Mouse (Mus musculus): Measurements from ENCODE around the gene Qsox1. TPM values are rescaled to one million over a fixed set of nuclear protein-coding genes. Genes with fewer than 3 reads are reported as not detected.

Gene Qsox1
- polyA plus RNA-seq, 1 experiment, result 70.3 TPM

DNA sequence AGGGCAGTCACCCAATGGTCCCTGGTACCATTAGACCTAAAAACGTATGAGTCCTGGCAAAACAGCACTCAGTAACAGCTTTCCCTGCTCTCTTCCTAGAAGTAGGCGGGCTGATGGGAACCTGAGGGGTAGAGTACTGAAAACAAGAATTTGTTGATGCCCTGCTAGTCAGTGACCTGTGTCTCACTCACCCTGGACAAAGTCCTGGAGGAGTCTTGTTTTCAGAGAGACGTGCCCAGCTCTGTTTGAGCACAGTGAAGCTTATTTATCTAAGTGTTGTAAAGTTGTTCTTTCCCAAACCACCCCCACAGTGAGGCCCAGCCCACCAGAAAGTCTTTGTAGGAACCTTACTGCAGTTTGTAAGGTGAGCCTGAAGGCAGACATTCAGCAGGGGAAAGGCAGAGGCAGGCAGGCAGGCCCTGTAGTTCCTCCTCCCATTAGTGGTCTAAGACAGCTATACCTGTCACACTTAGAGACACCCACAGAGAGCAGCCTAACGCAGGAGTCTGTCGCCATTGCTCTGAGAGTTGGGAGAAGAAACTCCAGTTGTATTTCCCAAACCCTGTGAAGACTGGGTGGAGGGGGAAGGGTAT, 14.2 kb upstream of the Qsox1 start:
- Histone ChIP-seq H3K4me3 (ENCODE audit: insufficient read depth, poor library complexity, severe bottlenecking) (no peak overlapping the region), H3K27me3 (ENCODE audit: control insufficient read depth, insufficient read depth, insufficient read length) (no peaks in the 10 kb centered on the region), H3K79me3 (ENCODE audit: low read depth) (no peaks in the 10 kb centered on the region), H3K79me2 (ENCODE audit: control insufficient read depth, insufficient read depth) (no peaks in the 10 kb centered on the region), H3ac (ENCODE audit: control insufficient read depth, insufficient read length, low read depth) (no peak overlapping the region), H3K36me3 (ENCODE audit: control insufficient read depth, insufficient read depth) (no peaks in the 10 kb centered on the region)
- TF ChIP-seq USF1 (IDR thresholded peaks at IDR 0.05; ENCODE audit: low read depth) (no peak), CTCF (IDR thresholded peaks at IDR 0.05; ENCODE audit: control insufficient read depth, insufficient read depth, insufficient read length) (no peak), MAX (IDR thresholded peaks at IDR 0.05) (no peak), MYOG (IDR thresholded peaks at IDR 0.05; ENCODE audit: control insufficient read depth, extremely low read depth, insufficient read length) (no peak), CEBPB (IDR thresholded peaks at IDR 0.05; ENCODE audit: low read depth) (no peak), MYOD1 (IDR thresholded peaks at IDR 0.05; ENCODE audit: control insufficient read depth, insufficient read length, low read depth) (no peak), FOSL1 (IDR thresholded peaks at IDR 0.05; ENCODE audit: insufficient read depth, low read length, poor library complexity, severe bottlenecking) (no peak)

DNA sequence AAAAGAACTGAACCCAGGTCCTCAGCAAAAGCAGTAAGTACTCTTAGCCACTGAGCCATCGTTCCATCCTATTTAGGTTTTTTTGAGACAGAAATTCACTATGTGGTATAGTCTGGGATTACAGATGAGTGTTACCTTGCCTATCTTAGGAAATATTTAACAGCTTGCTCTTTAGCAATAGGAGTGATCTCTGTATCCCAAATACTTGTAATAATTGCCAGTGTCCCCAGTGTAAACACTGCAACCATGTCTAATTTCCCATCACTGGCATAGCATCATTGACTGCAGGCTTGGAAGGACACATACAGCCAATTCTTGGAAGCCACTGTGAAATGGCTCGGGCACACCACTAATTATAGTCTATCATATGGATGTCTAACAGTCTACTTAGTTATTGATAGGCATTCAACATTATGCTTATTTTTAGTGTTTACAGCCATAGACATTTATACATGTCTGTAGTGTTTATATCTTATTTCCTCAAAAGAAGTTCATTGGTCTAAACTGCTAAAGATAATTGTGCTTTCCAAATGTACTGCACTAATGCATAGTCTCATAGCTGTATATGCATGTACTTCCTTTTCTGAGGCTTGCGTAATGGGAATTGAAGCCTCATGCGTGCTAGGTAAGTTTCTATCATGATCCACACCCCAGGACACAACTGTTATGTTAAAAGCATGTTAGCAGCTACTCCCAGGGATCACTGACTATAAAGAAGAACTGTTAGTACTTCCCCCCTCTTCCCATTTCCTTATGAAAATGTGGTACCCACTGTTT, 13.4 kb upstream of the Qsox1 start:
- Histone ChIP-seq H3K79me2 (ENCODE audit: control insufficient read depth, insufficient read depth) (no peaks in the 10 kb centered on the region), H3K79me3 (ENCODE audit: low read depth) (no peaks in the 10 kb centered on the region), H3ac (ENCODE audit: control insufficient read depth, insufficient read length, low read depth) (no peak overlapping the region), H3K36me3 (ENCODE audit: control insufficient read depth, insufficient read depth) (no peaks in the 10 kb centered on the region), H3K4me3 (ENCODE audit: insufficient read depth, poor library complexity, severe bottlenecking) (no peak overlapping the region), H3K27me3 (ENCODE audit: control insufficient read depth, insufficient read depth, insufficient read length) (no peaks in the 10 kb centered on the region)
- no peak for TF ChIP-seq CTCF (IDR thresholded peaks at IDR 0.05; ENCODE audit: control insufficient read depth, insufficient read depth, insufficient read length)
- TF ChIP-seq MYOD1 (IDR thresholded peaks at IDR 0.05; ENCODE audit: control insufficient read depth, insufficient read length, low read depth), result no peak

DNA sequence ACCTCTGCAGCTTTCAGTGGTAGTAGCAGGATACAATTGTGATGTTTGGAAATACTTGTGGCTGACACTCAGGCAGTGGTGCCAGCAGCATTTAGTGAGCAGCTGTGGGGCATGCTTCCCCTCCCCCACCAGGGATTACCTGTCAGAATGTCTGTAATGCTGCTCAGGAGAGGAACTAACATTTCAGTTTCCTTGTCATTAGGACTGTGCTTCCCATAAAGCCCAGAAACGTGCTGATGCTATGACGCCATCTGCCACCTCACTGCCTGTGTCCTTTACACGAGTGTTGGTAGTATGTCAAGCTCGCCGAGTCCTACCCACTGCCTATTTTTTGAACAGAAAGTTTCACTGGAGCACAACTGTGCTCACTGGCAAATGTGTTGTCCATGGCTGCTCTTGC, 8.0 kb upstream of the Qsox1 start:
- TF ChIP-seq FOSL1 (IDR thresholded peaks at IDR 0.05; ENCODE audit: insufficient read depth, low read length, poor library complexity, severe bottlenecking) (no peak), MAX (IDR thresholded peaks at IDR 0.05) (no peak), CTCF (IDR thresholded peaks at IDR 0.05; ENCODE audit: control insufficient read depth, insufficient read depth, insufficient read length) (no peak), MYOG (IDR thresholded peaks at IDR 0.05; ENCODE audit: control insufficient read depth, extremely low read depth, insufficient read length) (no peak), CEBPB (IDR thresholded peaks at IDR 0.05; ENCODE audit: low read depth) (no peak), MYOD1 (IDR thresholded peaks at IDR 0.05; ENCODE audit: control insufficient read depth, insufficient read length, low read depth) (no peak), USF1 (IDR thresholded peaks at IDR 0.05; ENCODE audit: low read depth) (no peak)
- no peaks in the 10 kb centered on the region for H3K79me3 ChIP-seq (ENCODE audit: low read depth)
- no peaks in the 10 kb centered on the region for H3K27me3 ChIP-seq (ENCODE audit: control insufficient read depth, insufficient read depth, insufficient read length)
- no peaks in the 10 kb centered on the region for H3K36me3 ChIP-seq (ENCODE audit: control insufficient read depth, insufficient read depth)
- no peaks in the 10 kb centered on the region for H3K79me2 ChIP-seq (ENCODE audit: control insufficient read depth, insufficient read depth)
- no peak overlapping the region for H3ac ChIP-seq (ENCODE audit: control insufficient read depth, insufficient read length, low read depth)
- no peak overlapping the region for H3K4me3 ChIP-seq (ENCODE audit: insufficient read depth, poor library complexity, severe bottlenecking)

DNA sequence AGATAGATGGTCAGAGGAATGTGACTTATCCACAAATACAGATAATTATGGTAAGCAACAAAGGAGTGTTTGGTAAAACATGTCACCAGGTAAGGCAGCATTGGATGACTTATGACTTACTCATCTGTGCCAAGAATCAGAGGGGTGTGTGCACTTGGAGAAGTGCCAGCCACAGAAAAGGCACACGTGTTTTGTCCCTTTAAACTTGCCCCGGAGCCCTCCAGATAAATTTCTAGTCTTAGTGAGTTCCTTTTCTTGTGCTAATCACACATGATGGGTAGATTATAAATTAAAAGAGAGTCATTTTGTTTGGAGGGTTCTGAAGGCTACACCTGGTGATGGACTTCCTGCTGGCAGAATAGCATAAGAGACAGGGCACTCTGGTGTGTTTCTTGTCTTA, 3.5 kb upstream of the Qsox1 start:
- no peak overlapping the region for H3K4me3 ChIP-seq (ENCODE audit: insufficient read depth, poor library complexity, severe bottlenecking)
- TF ChIP-seq CEBPB (IDR thresholded peaks at IDR 0.05; ENCODE audit: low read depth), result no peak
- TF ChIP-seq MYOD1 (IDR thresholded peaks at IDR 0.05; ENCODE audit: control insufficient read depth, insufficient read length, low read depth), result no peak
- TF ChIP-seq CTCF (IDR thresholded peaks at IDR 0.05; ENCODE audit: control insufficient read depth, insufficient read depth, insufficient read length), result no peak
- TF ChIP-seq USF1 (IDR thresholded peaks at IDR 0.05; ENCODE audit: low read depth), result no peak
- no peak for TF ChIP-seq FOSL1 (IDR thresholded peaks at IDR 0.05; ENCODE audit: insufficient read depth, low read length, poor library complexity, severe bottlenecking)
- no peak for TF ChIP-seq MAX (IDR thresholded peaks at IDR 0.05)
- H3K79me3 ChIP-seq (ENCODE audit: low read depth), result peaks cover 4% of the 10 kb centered on the region
- peaks cover 11% of the 10 kb centered on the region for H3K79me2 ChIP-seq (ENCODE audit: control insufficient read depth, insufficient read depth)
- no peaks in the 10 kb centered on the region for H3K27me3 ChIP-seq (ENCODE audit: control insufficient read depth, insufficient read depth, insufficient read length)
- H3ac ChIP-seq (ENCODE audit: control insufficient read depth, insufficient read length, low read depth), result no peak overlapping the region
- no peaks in the 10 kb centered on the region for H3K36me3 ChIP-seq (ENCODE audit: control insufficient read depth, insufficient read depth)

- Histone ChIP-seq H3K27me3 (ENCODE audit: control insufficient read depth, insufficient read depth, insufficient read length) (no peaks in the 10 kb centered on the region), H3K4me3 (ENCODE audit: insufficient read depth, poor library complexity, severe bottlenecking) (peak overlapping the region; percentile 71), H3K79me3 (ENCODE audit: low read depth) (peaks cover 7% of the 10 kb centered on the region), H3ac (ENCODE audit: control insufficient read depth, insufficient read length, low read depth) (peak overlapping the region; percentile 90), H3K79me2 (ENCODE audit: control insufficient read depth, insufficient read depth) (peaks cover 34% of the 10 kb centered on the region), H3K36me3 (ENCODE audit: control insufficient read depth, insufficient read depth) (no peaks in the 10 kb centered on the region)
- TF ChIP-seq CEBPB (IDR thresholded peaks at IDR 0.05; ENCODE audit: low read depth) (no peak), MAX (IDR thresholded peaks at IDR 0.05) (no peak), MYOG (IDR thresholded peaks at IDR 0.05; ENCODE audit: control insufficient read depth, extremely low read depth, insufficient read length) (no peak), USF1 (IDR thresholded peaks at IDR 0.05; ENCODE audit: low read depth) (no peak), CTCF (IDR thresholded peaks at IDR 0.05; ENCODE audit: control insufficient read depth, insufficient read depth, insufficient read length) (no peak), FOSL1 (IDR thresholded peaks at IDR 0.05; ENCODE audit: insufficient read depth, low read length, poor library complexity, severe bottlenecking) (no peak), MYOD1 (IDR thresholded peaks at IDR 0.05; ENCODE audit: control insufficient read depth, insufficient read length, low read depth) (no peak)
Measured at GRCm38 (mm10) chr1:155811995-155812580, 601 bp downstream of the Qsox1 start.
